Mouse (Mus musculus) inflammation-experienced regulatory T-cells, adult 6 months (primary cell): ENCODE results near the gene Hist1h2bm. TPM values are rescaled to one million over a fixed set of nuclear protein-coding genes. Genes with fewer than 3 reads are reported as not detected.
"Not testable (repeated sequence)": the region's sequence is repeated elsewhere in the genome, so short reads cannot be mapped to it uniquely, and the experiment has no call there.

Experiments
- ATAC-seq: one replicate; pipeline ENCODE4 v1.8.0; 2017
- polyA plus RNA-seq, 3 experiments: library from polyadenylated mRNA; unstranded; fragments of 100-300 nt; shearing (Covaris generic); gene quantifications; one replicate each; pipeline ENCODE4 v1.2.1; 2017

Hist1h2bm gene
- polyA plus RNA-seq, result 1 to 10 TPM in 2 of 3 experiments, not detected in 1; 1.6 to 4.7 TPM

DNA sequence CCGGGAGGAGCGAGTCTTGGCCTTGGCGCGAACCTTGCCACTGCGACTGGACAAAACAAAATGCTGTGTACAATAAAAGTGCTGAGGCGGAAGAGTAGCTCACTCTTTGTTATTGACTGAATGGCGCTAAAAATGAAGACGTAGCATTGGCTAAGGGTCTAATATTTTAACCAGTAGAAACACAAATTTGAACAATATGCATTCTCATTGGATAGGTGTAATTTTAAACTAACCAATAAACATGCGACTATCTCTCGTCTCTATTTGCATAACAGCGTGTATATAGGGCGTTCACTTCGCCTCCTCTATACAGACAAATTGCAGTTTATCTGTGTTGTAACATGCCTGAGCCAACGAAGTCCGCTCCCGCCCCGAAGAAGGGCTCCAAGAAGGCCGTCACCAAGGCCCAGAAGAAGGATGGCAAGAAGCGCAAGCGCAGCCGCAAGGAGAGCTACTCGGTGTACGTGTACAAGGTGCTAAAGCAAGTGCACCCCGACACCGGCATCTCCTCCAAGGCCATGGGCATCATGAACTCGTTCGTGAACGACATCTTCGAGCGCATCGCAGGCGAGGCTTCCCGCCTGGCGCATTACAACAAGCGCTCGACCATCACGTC, at the start of gene Hist1h2bm:
Gene Hist1h2bm, plus strand, starts transcription at position 288 of the 616 bp plus-strand sequence.
- ATAC-seq, result peak; percentile 95

DNA sequence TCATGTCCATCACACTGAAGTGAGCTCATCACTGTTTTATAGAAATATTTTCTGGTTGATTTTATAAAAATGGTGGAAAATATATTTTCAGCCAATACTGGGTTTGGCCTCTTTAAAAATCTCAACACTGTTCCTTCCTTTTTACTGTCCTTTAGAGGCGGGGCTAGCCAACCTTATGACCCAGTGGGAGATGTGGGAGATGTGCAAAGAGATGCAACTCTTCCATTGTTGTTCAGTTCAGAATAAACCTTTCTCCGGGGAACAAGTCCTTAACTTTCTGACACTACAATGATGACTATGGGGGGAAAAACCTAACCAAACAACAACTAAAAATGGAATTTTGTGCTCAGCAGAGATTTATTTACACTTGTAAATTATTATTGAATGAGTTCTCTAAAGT, 44.5 kb upstream of the Hist1h2bm start, which contains the start of gene Olfr1360:
Gene Olfr1360, minus strand, starts transcription at position 101 of the 400 bp plus-strand sequence.
- ATAC-seq, result no peak

DNA sequence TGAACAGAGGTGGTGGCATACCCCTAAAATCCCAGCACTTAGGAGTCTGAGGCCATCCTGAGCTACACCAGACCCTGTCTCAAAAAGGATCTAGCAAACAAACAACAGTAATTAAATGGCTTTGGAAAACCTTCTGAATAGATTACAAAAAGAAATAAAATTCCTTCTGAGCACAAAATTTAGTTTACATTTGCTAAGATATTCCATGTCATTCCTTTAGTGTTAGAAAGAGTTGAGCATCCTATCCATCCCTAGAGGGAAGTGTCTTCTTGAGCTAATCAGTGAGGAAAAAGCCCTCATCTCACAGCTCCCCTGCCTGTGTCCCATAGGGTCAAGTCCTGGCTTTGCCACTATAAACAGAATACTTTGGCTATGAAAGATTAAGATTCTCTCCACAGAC, 24.0 kb upstream of the Hist1h2bm start, which contains the start of gene Olfr1359:
Gene Olfr1359, plus strand, starts transcription at position 301 of the 400 bp plus-strand sequence.
- no peak for ATAC-seq

DNA sequence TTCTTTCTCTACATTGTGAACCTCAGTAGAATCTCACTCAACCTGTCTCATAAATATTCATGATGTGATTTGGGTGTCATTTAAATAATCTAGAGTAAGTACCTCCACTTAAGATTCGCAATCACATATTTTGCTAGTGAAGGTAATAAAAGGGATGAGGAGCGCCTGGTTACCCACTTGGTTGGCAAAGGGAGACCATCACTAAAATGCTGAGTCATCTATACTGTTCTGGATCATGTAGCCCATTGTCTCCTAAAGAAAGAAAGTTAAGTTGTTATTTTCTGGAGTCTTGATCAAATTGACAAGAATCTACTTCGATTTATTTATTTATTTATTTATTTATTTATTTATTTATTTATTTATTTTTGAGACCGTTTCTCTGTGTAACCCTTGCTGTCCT, 15.2 kb upstream of the Hist1h2bm start:
- ATAC-seq, result no peak

DNA sequence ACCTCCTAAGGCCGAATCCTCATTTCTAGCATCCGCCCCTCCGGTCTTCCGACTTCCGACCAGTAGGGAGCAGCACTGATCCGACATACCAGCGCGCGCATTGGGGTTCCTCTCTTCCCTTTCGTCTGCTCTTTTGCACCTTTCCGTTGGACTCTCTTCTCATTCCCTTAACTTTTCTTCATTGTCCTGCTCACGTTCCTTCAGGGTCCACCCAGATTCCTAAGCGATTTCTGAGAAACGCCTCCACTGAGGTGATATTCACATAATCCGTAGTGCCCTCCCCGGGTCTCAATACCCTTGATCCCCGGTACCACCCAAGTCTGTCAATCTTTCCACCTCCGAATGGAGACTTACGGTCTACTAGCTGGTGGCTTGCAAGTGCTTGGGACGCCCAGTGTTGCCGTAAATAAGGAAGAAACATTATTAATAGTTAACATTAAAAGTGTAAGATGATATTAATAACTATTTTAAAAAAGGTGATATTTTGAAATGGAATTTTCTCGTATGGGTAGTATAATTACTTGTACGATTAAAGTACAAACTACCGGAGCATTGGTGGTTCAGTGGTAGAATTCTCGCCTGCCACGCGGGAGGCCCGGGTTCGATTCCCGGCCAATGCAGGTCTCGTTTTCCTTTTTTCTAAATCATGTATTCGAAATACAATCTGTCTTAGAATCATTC, 11.7 kb upstream of the Hist1h2bm start:
- ATAC-seq, result peak; percentile 67

DNA sequence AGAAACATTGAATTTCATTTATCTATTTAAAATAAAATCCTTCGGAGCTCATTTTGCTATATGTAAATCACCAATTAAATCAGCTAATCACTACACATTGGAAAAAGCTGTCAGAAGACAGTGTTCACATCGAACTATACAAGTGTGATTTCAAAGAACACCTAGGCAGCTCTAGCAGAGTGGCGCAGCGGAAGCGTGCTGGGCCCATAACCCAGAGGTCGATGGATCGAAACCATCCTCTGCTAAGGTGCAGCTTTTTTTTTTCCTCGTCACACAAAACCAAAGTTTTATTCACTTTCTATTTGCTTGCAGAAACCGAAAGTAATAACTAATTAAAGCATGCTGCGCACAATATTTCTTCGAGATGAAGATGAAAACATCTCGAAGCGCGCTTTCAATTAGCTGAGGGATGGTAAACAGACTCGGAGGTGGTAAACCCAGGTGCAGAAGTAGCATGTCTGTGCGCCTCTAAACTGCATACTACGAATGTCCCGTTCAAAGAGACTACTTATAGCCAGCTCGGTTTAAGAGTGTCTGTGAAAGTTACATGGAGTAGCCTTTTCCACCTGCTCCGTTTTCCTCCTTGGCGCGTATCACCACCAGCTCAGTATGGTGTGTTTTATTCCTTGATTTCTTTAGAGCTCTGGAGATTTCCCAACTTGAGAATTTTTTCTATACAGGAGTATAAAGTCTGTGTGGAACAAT, 10.9 kb upstream of the Hist1h2bm start:
- ATAC-seq, result peak; percentile 72

DNA sequence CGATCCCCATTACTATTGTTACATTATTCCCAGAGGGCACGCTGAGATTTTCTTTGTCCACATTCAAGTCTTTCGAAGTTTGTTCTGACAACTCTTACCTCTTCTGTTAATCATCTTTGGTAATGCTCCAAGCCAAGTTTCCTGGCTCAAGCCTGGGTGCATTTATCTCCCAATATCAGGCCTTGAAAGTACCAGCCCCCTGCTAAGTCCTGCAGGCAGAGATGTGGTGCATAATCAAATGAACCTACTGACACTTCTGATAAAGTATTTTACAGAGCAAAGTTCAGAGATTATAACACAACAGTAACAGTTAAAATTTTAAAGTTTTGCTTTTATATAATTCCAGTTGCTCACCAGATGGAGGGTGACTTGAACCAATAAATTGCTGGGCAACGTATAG, 10.1 kb upstream of the Hist1h2bm start:
- ATAC-seq, result no peak

DNA sequence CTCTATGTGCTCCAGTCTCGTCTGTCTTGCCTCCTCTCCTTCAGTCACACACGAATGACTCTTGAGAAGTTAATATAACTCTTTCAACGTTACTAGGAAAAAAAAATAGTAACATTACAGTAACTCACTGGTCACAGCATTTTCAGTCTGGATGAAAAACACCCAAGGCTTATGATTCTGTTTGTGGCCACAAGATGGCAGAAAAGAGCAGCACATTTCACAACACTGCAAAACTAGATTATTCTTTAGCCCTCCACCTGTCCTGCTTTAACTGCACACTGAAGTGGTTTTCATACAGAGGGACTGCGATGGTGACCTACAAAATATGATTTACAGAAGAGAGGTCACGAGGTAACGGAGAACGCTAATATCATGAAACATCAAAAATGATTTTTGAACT, 7.1 kb upstream of the Hist1h2bm start:
- ATAC-seq, result peak; percentile 16

DNA sequence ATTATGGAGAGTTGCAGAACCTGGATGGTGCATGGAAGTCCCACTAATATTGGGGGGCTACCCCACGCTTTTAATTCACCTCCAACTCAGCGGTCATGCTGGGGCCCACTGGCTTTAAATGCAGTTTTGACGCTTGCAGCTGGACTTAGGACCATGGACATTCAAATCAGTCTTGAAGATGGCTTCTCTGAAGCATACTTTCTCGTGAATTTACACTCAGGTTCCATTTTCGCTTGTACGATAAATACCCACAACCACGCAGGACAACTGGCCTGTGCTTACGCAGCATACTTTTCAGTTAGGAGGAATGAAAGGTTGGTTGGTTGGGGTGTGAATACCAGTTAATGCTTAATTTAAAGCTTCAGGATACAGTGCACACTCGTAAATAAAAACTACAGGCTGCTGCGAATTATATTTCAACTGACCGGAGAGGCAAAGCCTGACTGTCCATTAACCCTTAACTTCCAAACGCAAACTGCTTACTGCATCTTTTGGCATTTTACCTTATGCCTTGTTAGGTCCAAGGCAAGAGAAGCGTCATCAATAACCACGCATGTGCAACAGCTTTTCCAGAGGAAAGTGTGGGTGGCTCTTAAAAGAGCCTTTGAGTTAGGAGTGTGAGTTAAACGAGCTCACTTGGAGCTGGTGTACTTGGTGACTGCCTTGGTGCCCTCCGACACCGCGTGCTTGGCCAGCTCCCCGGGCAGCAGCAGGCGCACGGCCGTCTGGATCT, 6.5 kb upstream of the Hist1h2bm start:
- no peak for ATAC-seq

DNA sequence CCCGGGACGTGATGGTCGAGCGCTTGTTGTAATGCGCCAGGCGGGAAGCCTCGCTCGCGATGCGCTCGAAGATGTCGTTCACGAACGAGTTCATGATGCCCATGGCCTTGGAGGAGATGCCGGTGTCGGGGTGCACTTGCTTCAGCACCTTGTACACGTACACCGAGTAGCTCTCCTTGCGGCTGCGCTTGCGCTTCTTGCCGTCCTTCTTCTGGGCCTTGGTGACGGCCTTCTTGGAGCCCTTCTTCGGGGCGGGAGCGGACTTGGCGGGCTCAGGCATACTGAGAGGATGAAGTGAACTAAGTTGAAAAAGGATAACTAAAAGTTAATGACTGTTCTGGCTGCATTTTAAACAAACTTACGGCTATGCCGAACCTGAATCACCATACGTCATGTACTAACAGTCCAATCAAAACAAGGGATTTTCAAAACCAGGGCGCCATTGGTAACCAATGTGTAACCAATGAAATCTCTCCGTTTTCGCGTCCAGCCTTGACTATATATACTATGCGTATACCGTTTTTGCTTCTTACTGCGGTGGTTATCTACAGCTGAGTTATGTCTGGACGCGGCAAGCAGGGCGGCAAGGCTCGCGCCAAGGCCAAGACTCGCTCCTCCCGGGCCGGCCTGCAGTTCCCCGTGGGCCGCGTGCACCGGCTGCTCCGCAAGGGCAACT, 5.8 kb upstream of the Hist1h2bm start, which contains the start of the genes Hist1h2bl and Hist1h2ai:
Gene Hist1h2bl, minus strand, starts transcription at position 280 of the 676 bp plus-strand sequence.
Gene Hist1h2ai, plus strand, starts transcription at position 559 of the 676 bp plus-strand sequence.
- peak; percentile 87 for ATAC-seq

DNA sequence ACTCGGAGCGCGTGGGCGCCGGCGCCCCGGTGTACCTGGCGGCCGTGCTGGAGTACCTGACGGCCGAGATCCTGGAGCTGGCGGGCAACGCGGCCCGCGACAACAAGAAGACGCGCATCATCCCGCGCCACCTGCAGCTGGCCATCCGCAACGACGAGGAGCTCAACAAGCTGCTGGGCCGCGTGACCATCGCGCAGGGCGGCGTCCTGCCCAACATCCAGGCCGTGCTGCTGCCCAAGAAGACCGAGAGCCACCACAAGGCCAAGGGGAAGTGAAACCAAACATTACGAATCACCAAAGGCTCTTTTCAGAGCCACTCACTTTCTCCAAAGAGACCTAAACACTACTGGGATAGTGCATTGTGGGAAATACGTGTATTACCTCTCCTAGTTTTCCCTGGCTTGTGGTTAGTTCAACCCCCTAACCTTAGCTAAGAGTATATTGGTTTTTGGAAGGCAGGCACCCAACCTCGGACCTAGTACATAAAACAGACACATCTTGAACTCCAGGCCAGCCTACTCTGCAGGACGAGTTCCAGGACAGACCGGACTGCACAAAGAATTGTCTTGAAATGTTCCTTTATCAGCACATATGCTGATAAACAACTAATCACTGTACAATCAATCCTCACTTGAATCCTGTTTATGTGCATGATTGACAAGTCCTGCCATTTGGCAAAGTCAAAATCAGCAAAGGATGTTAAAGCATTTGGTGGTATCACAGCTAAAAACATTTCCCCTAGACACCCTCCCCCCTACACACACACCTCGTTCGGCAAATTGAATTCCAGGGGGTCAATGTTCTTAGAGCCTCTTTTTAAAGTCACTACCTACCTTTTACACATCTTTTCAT, 5.1 kb upstream of the Hist1h2bm start:
- ATAC-seq, result not testable (repeated sequence)

DNA sequence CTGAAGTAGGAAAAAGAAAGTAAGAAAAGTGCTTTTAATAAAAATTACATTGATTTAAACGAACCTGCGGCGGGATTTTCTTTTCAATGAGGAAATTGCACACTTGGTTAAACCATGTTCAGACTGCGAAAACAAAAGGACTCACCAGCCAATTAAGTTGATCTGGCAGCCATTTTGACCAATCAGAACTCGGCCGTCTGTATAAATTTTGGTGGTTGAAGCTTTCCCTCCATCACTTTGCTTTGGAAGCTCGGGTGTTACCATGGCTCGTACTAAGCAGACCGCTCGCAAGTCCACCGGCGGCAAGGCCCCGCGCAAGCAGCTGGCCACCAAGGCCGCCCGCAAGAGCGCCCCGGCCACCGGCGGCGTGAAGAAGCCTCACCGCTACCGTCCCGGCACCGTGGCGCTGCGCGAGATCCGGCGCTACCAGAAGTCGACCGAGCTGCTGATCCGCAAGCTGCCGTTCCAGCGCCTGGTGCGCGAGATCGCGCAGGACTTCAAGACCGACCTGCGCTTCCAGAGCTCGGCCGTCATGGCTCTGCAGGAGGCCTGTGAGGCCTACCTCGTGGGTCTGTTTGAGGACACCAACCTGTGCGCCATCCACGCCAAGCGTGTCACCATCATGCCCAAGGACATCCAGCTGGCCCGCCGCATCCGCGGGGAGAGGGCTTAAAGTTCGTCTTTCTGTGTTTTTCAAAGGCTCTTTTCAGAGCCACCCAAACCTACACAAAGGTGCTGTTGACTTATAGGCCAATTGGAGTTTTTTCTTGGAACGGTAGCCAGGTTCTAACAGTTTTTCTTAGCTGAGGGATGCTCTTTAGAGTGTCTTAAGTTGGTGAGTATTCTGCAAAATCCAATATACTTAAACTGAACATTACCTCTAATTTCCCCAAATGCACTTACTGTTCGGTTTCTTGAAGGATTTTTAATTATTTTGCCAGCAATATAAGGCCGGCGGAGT, 4.2 kb upstream of the Hist1h2bm start, which contains the start of gene Hist1h3h:
Gene Hist1h3h, plus strand, starts transcription at position 263 of the 961 bp plus-strand sequence.
- ATAC-seq, result peak; percentile 58

DNA sequence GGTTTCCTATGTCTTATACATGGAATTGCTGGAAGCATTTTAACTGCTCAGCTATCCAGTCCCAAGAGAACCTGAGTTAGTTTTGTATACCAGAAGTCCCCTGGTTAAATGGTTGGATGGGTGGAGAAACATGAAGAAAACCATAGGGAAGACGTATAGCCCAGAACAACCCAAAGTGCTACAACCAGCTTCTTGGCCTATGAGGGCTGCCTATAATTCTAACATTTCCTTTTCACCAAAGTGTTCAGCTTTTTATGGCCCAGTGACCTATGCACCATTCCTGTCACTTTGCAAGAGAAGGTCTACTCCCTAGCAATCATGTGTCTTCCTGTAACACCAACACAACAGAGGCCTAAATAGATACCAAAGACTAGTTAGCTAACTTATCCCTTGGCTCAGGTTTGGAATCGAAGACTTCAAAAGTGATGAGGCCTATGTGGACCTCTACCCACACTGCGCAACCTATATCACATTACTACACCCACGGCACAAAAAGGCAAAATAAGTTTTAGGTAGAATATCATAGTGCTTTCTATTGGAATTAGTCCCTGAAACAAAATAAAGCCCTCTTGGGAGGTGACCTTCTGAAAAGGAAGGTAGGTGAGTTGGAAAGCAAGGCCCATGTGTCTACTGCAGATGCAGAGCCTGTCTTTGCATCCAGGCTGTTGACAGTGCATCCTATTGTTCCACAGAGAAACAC, 3.3 kb upstream of the Hist1h2bm start:
- ATAC-seq, result no peak

DNA sequence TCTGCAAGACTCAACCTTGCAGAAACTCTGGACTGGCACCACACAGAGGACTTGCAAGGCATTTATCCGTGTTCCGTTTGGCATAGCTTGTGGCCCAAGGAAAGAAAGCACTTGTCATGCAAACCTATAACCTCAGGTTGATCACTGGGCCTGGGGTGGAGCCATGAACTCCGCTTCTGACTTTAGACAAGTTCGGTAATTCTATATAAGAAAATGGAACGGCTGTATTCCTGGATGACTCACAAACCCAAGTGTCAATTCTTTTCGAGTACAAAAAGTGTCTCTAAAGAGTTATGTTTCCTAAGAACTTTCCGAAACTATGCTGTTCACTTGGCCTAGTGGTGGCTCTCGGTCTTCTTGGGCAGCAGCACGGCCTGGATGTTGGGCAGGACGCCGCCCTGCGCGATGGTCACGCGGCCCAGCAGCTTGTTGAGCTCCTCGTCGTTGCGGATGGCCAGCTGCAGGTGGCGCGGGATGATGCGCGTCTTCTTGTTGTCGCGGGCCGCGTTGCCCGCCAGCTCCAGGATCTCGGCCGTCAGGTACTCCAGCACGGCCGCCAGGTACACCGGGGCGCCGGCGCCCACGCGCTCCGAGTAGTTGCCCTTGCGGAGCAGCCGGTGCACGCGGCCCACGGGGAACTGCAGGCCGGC, 612 bp upstream of the Hist1h2bm start:
- ATAC-seq, result peak; percentile 6

DNA sequence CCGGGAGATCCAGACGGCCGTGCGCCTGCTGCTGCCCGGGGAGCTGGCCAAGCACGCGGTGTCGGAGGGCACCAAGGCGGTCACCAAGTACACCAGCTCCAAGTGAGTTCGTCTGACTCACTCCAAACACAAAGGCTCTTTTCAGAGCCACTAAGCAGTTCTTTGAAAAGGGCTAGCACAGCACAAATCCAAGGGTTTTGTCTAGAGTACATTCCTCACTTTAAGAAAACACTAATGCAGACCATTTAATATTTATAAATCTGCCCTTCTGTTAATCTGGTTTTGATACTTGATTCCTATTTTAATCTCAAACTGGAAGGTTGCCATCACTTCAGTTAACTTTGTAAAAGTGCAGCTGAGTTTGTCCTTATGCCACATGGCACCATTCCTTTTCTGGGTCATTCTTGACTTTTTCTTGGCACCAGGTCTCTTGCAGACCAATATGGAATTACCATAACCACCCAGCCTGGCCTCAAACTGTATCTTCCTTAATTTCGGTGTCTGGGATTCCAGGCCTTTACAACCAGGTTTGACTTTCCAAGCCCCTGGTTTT, 605 bp downstream of the Hist1h2bm start:
- ATAC-seq, result no peak

DNA sequence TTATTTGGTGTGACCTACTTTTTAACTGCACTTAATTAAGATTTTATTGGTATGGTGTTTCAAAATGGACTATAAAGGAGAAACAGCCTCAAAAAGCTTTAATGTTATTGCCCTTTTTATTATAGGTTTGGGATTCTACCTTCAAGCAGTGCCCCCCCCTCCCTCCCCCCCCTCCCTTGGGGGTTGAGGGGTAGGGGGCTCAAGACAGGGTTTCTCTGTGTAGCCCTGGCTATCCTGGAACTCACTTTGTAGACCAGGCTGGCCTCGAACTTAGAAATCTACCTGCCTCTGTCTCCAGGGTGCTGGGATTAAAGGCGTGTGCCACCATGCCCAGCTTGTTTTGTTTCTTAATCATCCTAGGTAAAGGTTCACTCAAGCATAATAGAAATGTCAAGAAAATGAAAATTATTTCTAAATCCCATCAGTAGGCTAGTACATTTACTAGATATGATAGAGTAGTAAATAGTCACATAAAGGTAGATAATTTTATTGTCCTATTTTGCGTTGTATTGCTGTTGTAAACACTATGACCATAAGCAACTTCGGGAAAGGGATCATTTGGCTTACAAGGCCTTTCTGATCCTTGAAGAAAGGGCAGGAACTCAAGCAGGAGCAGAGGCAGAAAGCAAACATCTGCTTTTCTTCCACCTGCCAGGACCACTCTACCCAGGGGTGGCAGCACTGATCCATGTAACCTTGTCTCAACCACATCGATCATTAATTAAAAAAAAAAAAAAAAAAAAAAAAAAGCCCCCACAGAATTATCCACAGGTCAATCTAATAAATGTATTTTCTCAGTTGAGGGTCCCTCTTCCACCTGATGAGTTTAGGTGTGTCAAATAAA, 1.4 kb downstream of the Hist1h2bm start:
- no peak for ATAC-seq

DNA sequence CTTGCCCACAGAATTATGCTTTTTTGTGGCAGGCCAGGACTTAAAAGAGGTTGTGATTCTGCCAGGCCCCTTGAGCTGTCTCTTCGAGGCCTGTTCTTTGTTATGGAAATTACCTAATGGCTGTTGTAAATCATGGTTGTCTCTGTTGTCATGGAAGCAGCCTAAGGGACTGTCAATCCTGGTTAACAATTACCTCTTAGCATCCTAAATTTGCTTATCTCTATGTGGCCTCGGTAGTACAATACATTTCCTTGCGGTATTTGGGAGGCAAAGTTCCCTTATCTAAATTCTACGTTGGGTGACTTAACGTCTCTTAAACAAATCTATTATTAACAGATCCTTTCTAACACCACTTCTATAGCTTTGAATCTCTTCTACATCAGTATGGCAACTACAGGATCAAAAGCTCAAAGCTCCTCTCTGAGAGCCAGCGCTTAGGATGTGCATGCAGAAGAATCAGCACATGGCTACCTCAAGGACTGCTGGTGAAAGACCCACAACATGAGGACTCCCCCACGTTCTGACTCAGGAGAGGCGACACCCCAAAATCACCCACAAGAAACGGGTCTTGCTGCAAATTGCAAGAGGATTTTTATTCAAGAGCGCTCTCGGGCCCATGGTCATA, 6.2 kb downstream of the Hist1h2bm start:
- ATAC-seq, result no peak
